Mouse (Mus musculus): ENCODE data around the gene Cmtm3.
A peak's percentile ranks its signal among the peaks of the same experiment; 100 is the strongest.
"Not testable (repeated sequence)": the region's sequence is repeated elsewhere in the genome, so short reads cannot be mapped to it uniquely, and the experiment has no call there.

The Cmtm3 gene

GRCm38 (mm10) chr8:104339229-104339982 is at the start of gene Cmtm3:
Gene Cmtm3, plus strand, starts transcription at chr8:104339410.
- peak; percentile 14 for DNase-seq (ENCODE audit: low read depth, low spot score)

- not testable (repeated sequence) for DNase-seq (ENCODE audit: low read depth, low spot score)
Measured at GRCm38 (mm10) chr8:104293081-104293480, 46.1 kb upstream of the Cmtm3 start, which contains the start of gene Cmtm2a. Gene Cmtm2a, minus strand, starts transcription at chr8:104293181.

GRCm38 (mm10) chr8:104294396-104294795 is 44.8 kb upstream of the Cmtm3 start:
- DNase-seq (ENCODE audit: low read depth, low spot score), result no peak

- not testable (repeated sequence) for DNase-seq (ENCODE audit: low read depth, low spot score)
Measured at GRCm38 (mm10) chr8:104301577-104301976, 37.6 kb upstream of the Cmtm3 start.

GRCm38 (mm10) chr8:104302536-104302935 is 36.7 kb upstream of the Cmtm3 start:
- DNase-seq (ENCODE audit: low read depth, low spot score), result not testable (repeated sequence)

- DNase-seq (ENCODE audit: low read depth, low spot score), result no peak
Measured at GRCm38 (mm10) chr8:104304962-104305361, 34.2 kb upstream of the Cmtm3 start.

GRCm38 (mm10) chr8:104308341-104308740 is 30.9 kb upstream of the Cmtm3 start:
- not testable (repeated sequence) for DNase-seq (ENCODE audit: low read depth, low spot score)

- not testable (repeated sequence) for DNase-seq (ENCODE audit: low read depth, low spot score)
Measured at GRCm38 (mm10) chr8:104309441-104310155, 29.6 kb upstream of the Cmtm3 start, which contains the start of the genes Gm45711 and Cmtm1. Gene Gm45711, minus strand, starts transcription at chr8:104310081. Gene Cmtm1, minus strand, starts transcription at chr8:104310145.

GRCm38 (mm10) chr8:104312023-104312422 is 27.2 kb upstream of the Cmtm3 start:
- not testable (repeated sequence) for DNase-seq (ENCODE audit: low read depth, low spot score)

- DNase-seq (ENCODE audit: low read depth, low spot score), result no peak
Measured at GRCm38 (mm10) chr8:104313311-104313710, 25.9 kb upstream of the Cmtm3 start.

GRCm38 (mm10) chr8:104321267-104321666 is 17.9 kb upstream of the Cmtm3 start, which contains the start of gene Gm11020:
Gene Gm11020, plus strand, starts transcription at chr8:104321567.
- not testable (repeated sequence) for DNase-seq (ENCODE audit: low read depth, low spot score)

- not testable (repeated sequence) for DNase-seq (ENCODE audit: low read depth, low spot score)
Measured at GRCm38 (mm10) chr8:104321930-104322329, 17.3 kb upstream of the Cmtm3 start, which contains the start of gene Cmtm2b. Gene Cmtm2b, plus strand, starts transcription at chr8:104322230.

- DNase-seq (ENCODE audit: low read depth, low spot score), result no peak
Measured at GRCm38 (mm10) chr8:104332665-104333631, 6.3 kb upstream of the Cmtm3 start.

GRCm38 (mm10) chr8:104333786-104334185 is 5.4 kb upstream of the Cmtm3 start:
- DNase-seq (ENCODE audit: low read depth, low spot score), result no peak

- no peak for DNase-seq (ENCODE audit: low read depth, low spot score)
Measured at GRCm38 (mm10) chr8:104334196-104334595, 5.0 kb upstream of the Cmtm3 start.

- DNase-seq (ENCODE audit: low read depth, low spot score), result no peak
Measured at GRCm38 (mm10) chr8:104336806-104337205, 2.4 kb upstream of the Cmtm3 start.

- peak; percentile 59 for DNase-seq (ENCODE audit: low read depth, low spot score)
Measured at GRCm38 (mm10) chr8:104337890-104338289, 1.3 kb upstream of the Cmtm3 start.

GRCm38 (mm10) chr8:104339983-104340232 is 698 bp downstream of the Cmtm3 start:
- no peak for DNase-seq (ENCODE audit: low read depth, low spot score)

- peak; percentile 90 for DNase-seq (ENCODE audit: low read depth, low spot score)
Measured at GRCm38 (mm10) chr8:104340233-104341105, 1.3 kb downstream of the Cmtm3 start.

- no peak for DNase-seq (ENCODE audit: low read depth, low spot score)
Measured at GRCm38 (mm10) chr8:104341106-104341561, 1.9 kb downstream of the Cmtm3 start.

All from CD4-positive, CD25-positive, alpha-beta regulatory T cell, adult 2 months (primary cell).